Mouse (Mus musculus) heart, embryonic 15.5 days (tissue): ENCODE data around the gene Kalrn. TPM values are rescaled to one million over a fixed set of nuclear protein-coding genes. Genes with fewer than 3 reads are reported as not detected.

Experiments used
- ATAC-seq: fragments of 200-750 bp; cut with Nextera tagmentation; replicated peaks from 2 replicates; pipeline ENCODE4 v1.8.0; 2017; ENCODE audit warnings: low read depth, moderate TSS enrichment; ENCODE audit not compliant: insufficient number of reproducible peaks, insufficient read depth, low FRiP score
- H3K27ac ChIP-seq: fragments of 300-500 bp; sonication (generic); 2 replicates; pipeline ENCODE4 v1.5.1; 2015; ENCODE audit warnings: mild to moderate bottlenecking, inconsistent platforms
- H3K27me3 ChIP-seq: fragments of 300-500 bp; sonication (generic); 2 replicates; pipeline ENCODE4 v1.6.1; 2015; ENCODE audit warnings: inconsistent platforms
- H3K36me3 ChIP-seq: fragments of 300-500 bp; sonication (generic); 2 replicates; pipeline ENCODE4 v1.6.1; 2015; ENCODE audit warnings: mild to moderate bottlenecking, inconsistent platforms
- H3K4me1 ChIP-seq: fragments of 300-500 bp; sonication (generic); replicated peaks from 2 replicates; pipeline ENCODE4 v1.6.1; 2015; ENCODE audit warnings: inconsistent platforms
- H3K4me2 ChIP-seq: fragments of 300-500 bp; sonication (generic); 2 replicates; pipeline ENCODE4 v1.6.1; 2015; ENCODE audit warnings: inconsistent platforms, mild to moderate bottlenecking, moderate library complexity
- H3K4me3 ChIP-seq: fragments of 300-500 bp; sonication (generic); 2 replicates; pipeline ENCODE4 v1.5.1; 2015; ENCODE audit warnings: mild to moderate bottlenecking, inconsistent platforms
- H3K9ac ChIP-seq: fragments of 300-500 bp; sonication (generic); 2 replicates; pipeline ENCODE4 v1.6.1; 2015; ENCODE audit warnings: mild to moderate bottlenecking, inconsistent platforms
- H3K9me3 ChIP-seq: fragments of 300-500 bp; sonication (generic); replicated peaks from 2 replicates; pipeline ENCODE4 v1.6.1; 2016; ENCODE audit warnings: inconsistent platforms
- WGBS: fragments of 180-500 bp; shearing (Covaris S2); methylation state at CpG from one replicate; pipeline ENCODE4 v1.1.7; 2015; ENCODE audit warnings: mixed read lengths; 5-methylcytosine and 5-hydroxymethylcytosine counted together
- polyA plus RNA-seq: library from polyadenylated mRNA; unstranded; fragments of >200 nt; fragmentation: Nextera tagmentation; extraction: Ambion mirVana; gene quantifications from 2 replicates; pipeline ENCODE4 v1.2.1, GENCODE M21; 2015

The Kalrn gene
- polyA plus RNA-seq, 1 experiment from 2014 or later, result 32.8 TPM

- Histone ChIP-seq H3K4me1 (peaks cover 13% of the 10 kb centered on the region), H3K36me3 (no peaks in the 10 kb centered on the region), H3K9me3 (no peaks in the 10 kb centered on the region), H3K27ac (no peak overlapping the region), H3K4me3 (no peak overlapping the region), H3K27me3 (no peaks in the 10 kb centered on the region), H3K9ac (no peak overlapping the region), H3K4me2 (no peak overlapping the region)
- 79% methylated on average over 5 of the region's 5 CpGs for WGBS
- ATAC-seq, result no peak
Measured at GRCm38 (mm10) chr16:34430131-34430530, 143.2 kb downstream of the Kalrn start.

GRCm38 (mm10) chr16:34427654-34428053, 145.7 kb downstream of the Kalrn start:
- Histone ChIP-seq H3K27ac (no peak overlapping the region), H3K36me3 (no peaks in the 10 kb centered on the region), H3K9ac (no peak overlapping the region), H3K9me3 (no peaks in the 10 kb centered on the region), H3K27me3 (no peaks in the 10 kb centered on the region), H3K4me3 (no peak overlapping the region), H3K4me1 (peaks cover 13% of the 10 kb centered on the region), H3K4me2 (no peak overlapping the region)
- ATAC-seq, result no peak
- WGBS, result 57% methylated on average over 5 of the region's 5 CpGs

- peak; percentile 78 for ATAC-seq
- Histone ChIP-seq H3K9me3 (no peaks in the 10 kb centered on the region), H3K4me2 (peak overlapping the region; percentile 14), H3K9ac (no peak overlapping the region), H3K4me1 (peaks cover 33% of the 10 kb centered on the region), H3K27ac (peak overlapping the region; percentile 64), H3K36me3 (no peaks in the 10 kb centered on the region), H3K27me3 (no peaks in the 10 kb centered on the region), H3K4me3 (no peak overlapping the region)
- 11% methylated on average over 6 of the region's 6 CpGs for WGBS
Measured at GRCm38 (mm10) chr16:34421473-34421872, 151.9 kb downstream of the Kalrn start.

- no peaks in the 10 kb centered on the region for H3K36me3 ChIP-seq
- H3K4me2 ChIP-seq, result no peak overlapping the region
- no peak overlapping the region for H3K27ac ChIP-seq
- no peaks in the 10 kb centered on the region for H3K9me3 ChIP-seq
- WGBS, result 61% methylated on average over 3 of the region's 3 CpGs
- no peak overlapping the region for H3K9ac ChIP-seq
- no peak overlapping the region for H3K4me3 ChIP-seq
- no peaks in the 10 kb centered on the region for H3K27me3 ChIP-seq
- peaks cover 35% of the 10 kb centered on the region for H3K4me1 ChIP-seq
- no peak for ATAC-seq
Measured at GRCm38 (mm10) chr16:34417966-34418365, 155.4 kb downstream of the Kalrn start.

- Histone ChIP-seq H3K27ac (no peak overlapping the region), H3K4me2 (no peak overlapping the region), H3K9me3 (no peaks in the 10 kb centered on the region), H3K27me3 (no peaks in the 10 kb centered on the region), H3K36me3 (no peaks in the 10 kb centered on the region), H3K4me3 (no peak overlapping the region), H3K4me1 (peaks cover 35% of the 10 kb centered on the region), H3K9ac (no peak overlapping the region)
- ATAC-seq, result no peak
- 82% methylated on average over 3 of the region's 3 CpGs for WGBS
Measured at GRCm38 (mm10) chr16:34417383-34417782, 155.9 kb downstream of the Kalrn start.

GRCm38 (mm10) chr16:34414581-34414980, 158.8 kb downstream of the Kalrn start:
- Histone ChIP-seq H3K4me1 (peaks cover 16% of the 10 kb centered on the region), H3K9ac (no peak overlapping the region), H3K27me3 (no peaks in the 10 kb centered on the region), H3K4me3 (no peak overlapping the region), H3K27ac (peak overlapping the region; percentile 3), H3K4me2 (no peak overlapping the region), H3K9me3 (no peaks in the 10 kb centered on the region), H3K36me3 (no peaks in the 10 kb centered on the region)
- ATAC-seq, result no peak
- 51% methylated on average over 7 of the region's 7 CpGs for WGBS

GRCm38 (mm10) chr16:34413868-34414333, 159.4 kb downstream of the Kalrn start:
- no peak overlapping the region for H3K9ac ChIP-seq
- WGBS, result 19% methylated on average over 10 of the region's 10 CpGs
- H3K27me3 ChIP-seq, result no peaks in the 10 kb centered on the region
- H3K4me1 ChIP-seq, result peaks cover 16% of the 10 kb centered on the region
- H3K36me3 ChIP-seq, result no peaks in the 10 kb centered on the region
- no peak overlapping the region for H3K4me3 ChIP-seq
- ATAC-seq, result peak; percentile 62
- H3K4me2 ChIP-seq, result peak overlapping the region; percentile 44
- no peaks in the 10 kb centered on the region for H3K9me3 ChIP-seq
- H3K27ac ChIP-seq, result peak overlapping the region; percentile 58

GRCm38 (mm10) chr16:34407036-34407435, 166.3 kb downstream of the Kalrn start:
- H3K9ac ChIP-seq, result no peak overlapping the region
- H3K4me3 ChIP-seq, result no peak overlapping the region
- H3K36me3 ChIP-seq, result no peaks in the 10 kb centered on the region
- H3K27ac ChIP-seq, result no peak overlapping the region
- no peaks in the 10 kb centered on the region for H3K4me1 ChIP-seq
- ATAC-seq, result no peak
- no peaks in the 10 kb centered on the region for H3K27me3 ChIP-seq
- H3K9me3 ChIP-seq, result no peaks in the 10 kb centered on the region
- H3K4me2 ChIP-seq, result no peak overlapping the region
- 72% methylated on average over 8 of the region's 8 CpGs for WGBS

GRCm38 (mm10) chr16:34405094-34405493, 168.2 kb downstream of the Kalrn start:
- ATAC-seq, result no peak
- no peak overlapping the region for H3K4me2 ChIP-seq
- no peaks in the 10 kb centered on the region for H3K9me3 ChIP-seq
- WGBS, result 27% methylated on average over 5 of the region's 5 CpGs
- H3K4me3 ChIP-seq, result no peak overlapping the region
- no peak overlapping the region for H3K27ac ChIP-seq
- H3K36me3 ChIP-seq, result no peaks in the 10 kb centered on the region
- no peaks in the 10 kb centered on the region for H3K27me3 ChIP-seq
- 0 out of 2 replicates have a peak, but pooled peaks cover 1% of the 10 kb centered on the region for H3K4me1 ChIP-seq
- H3K9ac ChIP-seq, result no peak overlapping the region

- Histone ChIP-seq H3K36me3 (no peaks in the 10 kb centered on the region), H3K27ac (no peak overlapping the region)
- 70% methylated on average over 1 of the region's 1 CpGs for WGBS
Measured at GRCm38 (mm10) chr16:34401216-34401615, 172.1 kb downstream of the Kalrn start.

GRCm38 (mm10) chr16:34400102-34400728, 173.1 kb downstream of the Kalrn start:
- H3K4me2 ChIP-seq, result no peak overlapping the region
- H3K36me3 ChIP-seq, result no peaks in the 10 kb centered on the region
- 0 out of 2 replicates have a peak, but pooled peaks cover 2% of the 10 kb centered on the region for H3K4me1 ChIP-seq
- H3K27ac ChIP-seq, result no peak overlapping the region
- H3K9me3 ChIP-seq, result no peaks in the 10 kb centered on the region
- H3K27me3 ChIP-seq, result no peaks in the 10 kb centered on the region
- no peak for ATAC-seq
- no peak overlapping the region for H3K9ac ChIP-seq
- WGBS, result 37% methylated on average over 13 of the region's 13 CpGs
- no peak overlapping the region for H3K4me3 ChIP-seq

More at GRCm38 (mm10) chr16:34401216-34401615, 172.1 kb downstream of the Kalrn start:
- Histone ChIP-seq H3K4me2 (no peak overlapping the region), H3K4me3 (no peak overlapping the region), H3K27me3 (no peaks in the 10 kb centered on the region), H3K9ac (no peak overlapping the region), H3K4me1 (0 out of 2 replicates have a peak, but pooled peaks cover 2% of the 10 kb centered on the region), H3K9me3 (no peaks in the 10 kb centered on the region)
- ATAC-seq, result no peak

GRCm38 (mm10) chr16:34395221-34395811, 178.0 kb downstream of the Kalrn start:
- Histone ChIP-seq H3K4me1 (0 out of 2 replicates have a peak, but pooled peaks cover 2% of the 10 kb centered on the region), H3K4me3 (no peak overlapping the region), H3K36me3 (no peaks in the 10 kb centered on the region), H3K9me3 (no peaks in the 10 kb centered on the region), H3K9ac (no peak overlapping the region), H3K27me3 (no peaks in the 10 kb centered on the region), H3K27ac (no peak overlapping the region), H3K4me2 (no peak overlapping the region)
- ATAC-seq, result no peak
